Mouse (Mus musculus) MEL-GATA-1-ER (cell line): ENCODE results near the gene Gm17577.
"Not testable (repeated sequence)": the region's sequence is repeated elsewhere in the genome, so short reads cannot be mapped to it uniquely, and the experiment has no call there.

Experiments
- DNase-seq: peaks from one replicate; pipeline ENCODE4 v3.0.0-alpha.2; 2012; ENCODE audit warnings: low read depth; ENCODE audit errors: extremely low read depth

Gene Gm17577

DNA sequence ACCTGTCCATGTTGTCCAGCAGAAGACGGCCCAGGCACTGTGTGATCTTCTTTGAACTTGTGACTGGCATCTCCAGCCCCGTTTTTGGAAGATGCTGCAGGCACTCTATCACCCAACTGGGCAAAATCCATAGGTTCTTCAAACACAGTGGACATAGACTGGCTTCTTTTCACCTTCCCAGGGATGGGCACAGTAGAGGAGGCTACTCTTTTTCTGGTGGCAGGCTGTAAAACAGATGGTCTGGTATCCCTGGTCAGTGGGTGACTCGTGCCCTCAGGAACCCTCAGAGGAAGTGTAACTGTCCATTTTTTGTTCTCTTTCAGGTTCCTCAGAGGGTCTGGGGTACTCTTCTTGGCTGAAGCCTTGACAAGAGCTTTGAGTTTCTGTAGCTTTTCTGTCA, at the start of gene Gm17577:
TSS of gene Gm17577 (minus strand) at position 101 of the 400 bp plus-strand sequence.
- not testable (repeated sequence) for DNase-seq

DNA sequence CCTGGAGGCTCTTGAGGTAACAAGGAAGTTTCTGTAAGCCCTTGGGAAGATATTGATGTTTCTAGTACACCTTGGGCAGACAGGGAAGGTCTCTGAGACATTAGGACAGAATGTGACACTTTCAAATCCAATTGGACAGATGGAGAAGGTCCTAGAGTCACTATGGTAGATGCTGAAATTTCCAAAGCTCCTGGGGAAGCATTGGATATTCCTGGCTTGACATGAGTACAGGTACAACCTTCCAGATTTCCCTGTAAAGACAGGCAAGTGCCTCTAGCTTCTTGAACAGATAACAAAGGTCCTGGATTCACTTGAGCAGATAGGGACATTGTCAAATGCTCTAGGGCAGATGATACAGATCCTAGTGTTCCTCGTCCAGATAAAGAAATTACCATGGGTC, 24.3 kb downstream of the Gm17577 start, which contains the start of gene Srsx:
TSS of gene Srsx (minus strand) at position 101 of the 400 bp plus-strand sequence.
- DNase-seq, result not testable (repeated sequence)
